Mouse (Mus musculus): Measurements from ENCODE around the gene Tomm7.
"Not testable (repeated sequence)": the region's sequence is repeated elsewhere in the genome, so short reads cannot be mapped to it uniquely, and the experiment has no call there.

The Tomm7 gene

GRCm38 (mm10) chr5:23855484-23855883 lies 11.5 kb upstream of the Tomm7 start:
- in situ Hi-C loops (cut with MboI, MseI), result loop anchor here (25.0 kb wide), 1 partner anchor 207 kb away; no protein-coding TSS in a partner anchor

GRCm38 (mm10) chr5:23852916-23853315 lies 9.0 kb upstream of the Tomm7 start:
- in situ Hi-C loops (cut with MboI, MseI), result loop anchor here (25.0 kb wide), 1 partner anchor 209 kb away; no protein-coding TSS in a partner anchor

GRCm38 (mm10) chr5:23851160-23851555 lies 7.2 kb upstream of the Tomm7 start:
- in situ Hi-C loops (cut with MboI, MseI), result loop anchor here (25.0 kb wide), 1 partner anchor 211 kb away; no protein-coding TSS in a partner anchor

- in situ Hi-C loops (cut with MboI, MseI), result loop anchor here (25.0 kb wide), 1 partner anchor 212 kb away; no protein-coding TSS in a partner anchor
Measured at GRCm38 (mm10) chr5:23850345-23851159, 6.6 kb upstream of the Tomm7 start.

- in situ Hi-C loops (cut with MboI, MseI), result loop anchor here (5.0 kb wide), 1 partner anchor 602 kb away; the partner anchor contains the start of genes Fastk and Tmub1
Measured at GRCm38 (mm10) chr5:23845141-23845540, 1.2 kb upstream of the Tomm7 start.

- in situ Hi-C loops (cut with MboI, MseI), result no loop called here
Measured at GRCm38 (mm10) chr5:23844531-23844841, 525 bp upstream of the Tomm7 start.

- in situ Hi-C loops (cut with MboI, MseI), result no loop called here
Measured at GRCm38 (mm10) chr5:23838158-23838557, 5.8 kb downstream of the Tomm7 start.

GRCm38 (mm10) chr5:23835691-23836090 lies 8.3 kb downstream of the Tomm7 start:
- in situ Hi-C loops (cut with MboI, MseI), result not testable (repeated sequence)

GRCm38 (mm10) chr5:23830897-23831752 lies 12.8 kb downstream of the Tomm7 start:
- in situ Hi-C loops (cut with MboI, MseI), result no loop called here

- in situ Hi-C loops (cut with MboI, MseI), result no loop called here
Measured at GRCm38 (mm10) chr5:23826321-23827004, 17.5 kb downstream of the Tomm7 start.

- in situ Hi-C loops (cut with MboI, MseI), result no loop called here
Measured at GRCm38 (mm10) chr5:23824171-23824733, 19.7 kb downstream of the Tomm7 start.

- in situ Hi-C loops (cut with MboI, MseI), result no loop called here
Measured at GRCm38 (mm10) chr5:23822306-23822705, 21.7 kb downstream of the Tomm7 start.

GRCm38 (mm10) chr5:23816681-23817080 lies 27.3 kb downstream of the Tomm7 start:
- in situ Hi-C loops (cut with MboI, MseI), result no loop called here

GRCm38 (mm10) chr5:23814841-23815240 lies 29.1 kb downstream of the Tomm7 start:
- in situ Hi-C loops (cut with MboI, MseI), result no loop called here

- in situ Hi-C loops (cut with MboI, MseI), result no loop called here
Measured at GRCm38 (mm10) chr5:23792726-23793125, 51.2 kb downstream of the Tomm7 start.

GRCm38 (mm10) chr5:23789078-23789612 lies 54.8 kb downstream of the Tomm7 start:
- in situ Hi-C loops (cut with MboI, MseI), result no loop called here
